Mouse (Mus musculus): ENCODE measurements at regions not wholly inside any gene's neighbourhood (a gene's known extent, or its start where the extent isn't known, plus 50 kb on each side); places are given as distances from the start of the nearest gene placed in this dataset.

DNA sequence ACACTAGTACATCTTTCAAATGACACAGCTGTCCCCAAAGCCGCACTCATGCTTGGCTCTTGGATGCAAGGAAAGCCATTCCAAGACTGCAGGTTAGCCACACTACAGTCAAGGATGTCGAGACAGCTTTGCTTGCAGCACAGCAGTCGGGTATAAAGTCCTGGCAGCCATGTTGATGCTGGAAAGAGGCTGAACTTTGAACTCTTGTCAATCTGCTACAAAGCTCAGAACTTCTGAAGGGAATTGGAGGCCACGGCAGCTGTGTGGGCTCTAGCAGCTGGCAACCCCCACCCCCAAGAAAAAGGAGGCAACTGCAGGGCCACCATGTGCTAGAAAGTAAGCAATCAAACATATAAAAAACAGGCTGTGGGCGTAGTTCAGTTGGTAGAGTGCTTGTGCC is 90.0 kb upstream of the Zcchc2 start:
- no peak for DNase-seq
- no peak overlapping the region for H3K27ac ChIP-seq
- TF ChIP-seq CTCF (IDR thresholded peaks at IDR 0.05): no peak
- no peak overlapping the region for H3K4me3 ChIP-seq
- intact Hi-C loops (cut with DNase I): no loop called here

DNA sequence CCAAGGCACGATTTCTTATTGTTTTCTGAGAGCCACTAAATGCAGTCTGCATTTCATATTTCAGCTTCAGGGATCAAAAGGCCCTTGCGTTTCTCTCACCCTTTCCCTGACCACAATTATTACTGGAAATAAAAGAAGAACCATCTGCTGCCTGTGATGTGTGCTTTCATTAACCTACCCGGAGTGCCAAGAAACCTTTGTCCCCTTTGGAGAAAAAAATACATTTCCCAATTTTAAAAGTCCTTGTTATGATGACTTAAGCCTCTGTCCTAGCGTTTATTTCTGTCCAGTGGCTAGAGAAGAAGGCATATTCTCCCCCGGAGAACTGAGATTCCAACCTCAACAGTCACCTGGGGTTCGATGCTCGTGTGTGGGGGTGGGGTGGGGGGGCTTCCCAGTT is 89.3 kb upstream of the Zcchc2 start:
- no peak for DNase-seq
- intact Hi-C loops (cut with DNase I): no loop called here
- Histone ChIP-seq H3K27ac (no peak overlapping the region), H3K4me3 (no peak overlapping the region)
- no peak for TF ChIP-seq CTCF (IDR thresholded peaks at IDR 0.05)

DNA sequence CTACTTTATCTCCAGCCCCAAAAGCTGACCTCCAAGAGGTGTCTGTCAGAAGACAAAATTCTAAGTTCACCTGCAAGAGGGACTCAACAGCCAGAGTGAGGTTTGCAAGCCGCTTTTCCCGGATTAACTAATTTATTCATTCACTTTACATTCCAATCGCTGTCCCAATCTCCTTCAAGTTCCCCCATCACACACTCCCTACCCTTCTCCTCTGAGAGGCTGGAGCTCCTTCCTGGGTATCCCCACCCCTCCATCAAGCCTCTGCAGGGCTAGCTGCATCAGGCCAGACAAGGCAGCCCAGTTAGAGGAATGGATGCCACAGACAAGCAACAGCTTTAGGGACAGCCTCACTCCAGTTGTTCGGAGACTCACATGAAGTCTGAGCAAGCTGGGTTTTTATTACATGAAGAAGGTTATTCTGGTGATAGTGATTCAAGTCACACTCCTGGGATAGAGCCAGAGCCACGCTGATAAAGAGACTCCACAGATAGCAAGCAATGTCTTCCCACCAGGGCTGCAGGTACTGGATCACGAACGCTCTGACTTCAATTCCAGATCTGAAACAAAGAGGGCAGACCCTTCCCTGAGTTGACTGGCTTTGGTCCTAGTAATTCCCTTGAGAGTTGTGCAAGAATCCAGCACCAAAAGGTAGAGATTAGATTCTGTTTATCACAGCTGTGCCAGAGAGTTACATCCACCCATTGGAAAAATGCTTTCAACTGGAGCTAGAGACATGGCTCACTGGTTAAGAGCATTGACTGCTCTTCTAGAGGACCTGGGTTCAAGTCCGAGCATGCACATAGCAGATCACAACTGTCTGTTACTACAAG is 86.7 kb upstream of the Zcchc2 start:
- Histone ChIP-seq H3K4me3 (no peak overlapping the region), H3K27ac (peak overlapping the region; percentile 39; the same call in 1 of the 2 replicates)
- DNase-seq: no peak
- no peak for TF ChIP-seq CTCF (IDR thresholded peaks at IDR 0.05)
- intact Hi-C loops (cut with DNase I): no loop called here

DNA sequence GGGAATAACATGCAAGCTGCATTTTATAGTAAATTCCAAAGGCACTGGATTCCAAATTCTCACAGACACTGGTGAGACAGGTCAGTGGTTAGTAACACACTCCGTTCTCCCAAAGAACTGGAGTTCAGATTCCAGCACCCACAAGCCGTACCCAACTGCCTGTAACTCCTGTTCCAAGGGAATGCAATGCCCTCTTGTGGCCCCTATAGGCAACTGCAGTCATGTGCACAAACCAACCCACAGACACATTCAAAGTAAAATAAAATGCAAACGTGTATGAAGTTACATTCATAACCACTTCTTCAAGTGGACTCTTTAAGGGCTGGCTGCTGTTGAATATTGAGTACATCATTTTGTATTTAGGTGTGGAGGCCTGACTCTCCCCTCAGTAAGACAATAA is 85.5 kb upstream of the Zcchc2 start:
- Histone ChIP-seq H3K4me3 (no peak overlapping the region), H3K27ac (no peak overlapping the region)
- peak; percentile 50 for TF ChIP-seq CTCF (IDR thresholded peaks at IDR 0.05)
- intact Hi-C loops (cut with DNase I): no loop called here
- DNase-seq: no peak

DNA sequence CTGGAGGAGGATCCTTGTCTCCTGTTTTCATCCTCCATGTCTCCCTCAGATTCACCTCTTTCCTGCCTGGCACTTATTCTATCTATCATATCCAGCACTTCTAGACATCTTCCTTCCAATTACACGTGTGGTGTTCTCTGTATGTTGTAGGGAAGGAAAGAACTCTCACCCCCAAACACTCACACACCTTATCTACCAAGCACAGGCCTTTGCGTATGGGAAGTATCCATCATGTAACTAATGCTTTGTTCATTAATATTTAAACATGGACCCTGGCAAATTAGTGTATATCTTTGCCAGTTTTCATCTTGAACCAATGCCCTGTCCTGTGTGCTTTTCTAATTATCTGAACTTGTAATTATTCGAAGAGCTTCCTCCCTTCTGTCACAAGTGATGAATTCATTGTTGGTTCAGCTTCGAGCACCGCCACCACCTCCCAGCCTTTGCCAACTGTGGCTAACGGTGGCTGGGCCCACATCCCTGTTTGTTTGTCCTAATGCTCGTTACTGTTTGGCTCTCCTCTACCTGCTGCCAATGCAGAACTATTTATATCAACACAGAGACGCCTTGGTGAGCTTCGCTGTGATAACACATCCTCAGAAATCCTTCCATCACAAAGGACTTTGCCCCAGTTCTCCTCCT is 84.3 kb upstream of the Zcchc2 start:
- intact Hi-C loops (cut with DNase I): loop anchor here (2.0 kb wide), 1 partner anchor 85 kb away; the partner anchor contains the start of gene Zcchc2
- TF ChIP-seq CTCF (IDR thresholded peaks at IDR 0.05): no peak
- no peak overlapping the region for H3K4me3 ChIP-seq
- DNase-seq: no peak
- peak overlapping the region; percentile 90 for H3K27ac ChIP-seq

DNA sequence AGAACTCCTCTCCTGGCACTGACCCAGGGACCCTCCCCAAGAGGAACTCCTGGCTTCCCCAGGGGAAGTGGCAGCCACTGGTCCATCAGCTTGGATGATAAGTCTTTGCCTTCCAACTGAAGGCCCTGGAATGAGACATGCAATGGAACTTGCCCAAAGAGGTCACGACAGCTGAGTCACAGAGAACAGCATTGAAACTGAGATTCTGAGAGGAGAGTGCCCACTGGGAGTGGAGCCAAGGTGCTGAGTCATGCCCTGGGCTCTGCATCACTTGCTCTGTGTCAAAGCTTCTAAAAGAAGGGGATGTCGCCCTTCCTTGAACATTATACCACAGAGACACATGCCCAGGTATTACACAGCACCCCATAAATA is 83.8 kb upstream of the Zcchc2 start:
- no peak for TF ChIP-seq CTCF (IDR thresholded peaks at IDR 0.05)
- Histone ChIP-seq H3K27ac (peak overlapping the region; percentile 90), H3K4me3 (no peak overlapping the region)
- intact Hi-C loops (cut with DNase I): loop anchor here (2.0 kb wide), 1 partner anchor 84 kb away; the partner anchor contains the start of gene Zcchc2
- peak; percentile 95 for DNase-seq

DNA sequence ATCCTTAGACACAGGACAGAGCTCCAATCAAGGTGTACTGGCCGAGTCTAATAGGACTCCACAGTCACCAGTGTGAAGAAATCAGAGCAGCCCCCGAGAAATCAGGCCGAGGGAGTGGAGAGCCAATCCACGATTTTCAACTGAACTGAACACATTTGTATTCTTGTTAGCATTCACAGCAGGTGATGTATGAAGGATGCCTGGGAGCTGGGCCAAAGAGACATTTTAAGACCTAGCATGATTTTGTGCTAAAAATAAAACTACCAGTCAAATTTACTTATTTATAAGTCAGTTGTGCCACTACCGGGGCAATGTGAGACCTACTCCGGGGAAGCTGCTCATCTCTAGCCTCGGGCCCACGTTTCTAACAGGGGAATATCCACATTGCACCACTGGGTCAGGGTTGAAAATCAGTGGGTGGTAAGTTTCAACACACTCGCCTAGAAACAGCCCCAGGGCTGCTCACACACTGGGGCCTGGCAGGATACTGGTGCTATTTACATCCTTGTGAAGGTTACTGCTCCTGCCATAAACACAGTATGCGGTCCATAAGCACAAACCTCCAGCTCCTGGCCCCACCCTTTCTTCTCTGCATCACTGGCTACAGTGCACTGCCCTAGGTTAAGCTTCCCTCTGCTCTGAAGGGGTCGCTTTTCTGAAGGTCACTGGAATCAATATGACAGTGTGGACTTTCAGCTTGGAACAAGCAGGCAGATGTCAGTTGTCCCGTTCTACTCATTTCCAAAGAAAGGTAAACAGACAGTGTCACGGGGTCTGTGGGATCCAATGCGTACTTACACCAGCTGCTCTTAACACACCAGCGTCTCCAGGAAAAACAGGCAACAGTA is 82.0 kb upstream of the Zcchc2 start:
- intact Hi-C loops (cut with DNase I): loop anchor here (2.0 kb wide), 1 partner anchor 39 kb away; no protein-coding TSS in a partner anchor
- peak overlapping the region; percentile 90 for H3K27ac ChIP-seq
- no peak for TF ChIP-seq CTCF (IDR thresholded peaks at IDR 0.05)
- no peak for DNase-seq
- no peak overlapping the region for H3K4me3 ChIP-seq

DNA sequence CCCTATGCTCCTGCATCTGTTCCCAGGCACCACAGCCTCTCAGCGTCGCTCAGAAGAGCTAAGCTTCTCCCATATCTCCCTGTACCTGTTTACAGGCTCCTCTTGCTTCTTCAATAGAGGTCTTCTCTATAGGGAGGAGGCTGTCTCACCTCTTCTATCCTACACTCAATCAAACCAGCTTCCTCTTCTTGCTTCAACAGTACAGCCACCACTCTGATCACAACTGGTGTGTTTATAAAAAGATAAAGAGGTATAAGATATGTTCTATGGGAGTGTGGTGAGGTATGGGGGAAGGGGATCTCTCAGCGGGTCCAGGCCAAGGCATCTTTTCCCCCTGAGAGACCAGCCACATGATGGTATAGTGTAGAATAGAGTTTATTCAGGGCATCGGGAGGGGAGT is 81.1 kb upstream of the Zcchc2 start:
- intact Hi-C loops (cut with DNase I): loop anchor here (2.0 kb wide), 1 partner anchor 38 kb away; no protein-coding TSS in a partner anchor

DNA sequence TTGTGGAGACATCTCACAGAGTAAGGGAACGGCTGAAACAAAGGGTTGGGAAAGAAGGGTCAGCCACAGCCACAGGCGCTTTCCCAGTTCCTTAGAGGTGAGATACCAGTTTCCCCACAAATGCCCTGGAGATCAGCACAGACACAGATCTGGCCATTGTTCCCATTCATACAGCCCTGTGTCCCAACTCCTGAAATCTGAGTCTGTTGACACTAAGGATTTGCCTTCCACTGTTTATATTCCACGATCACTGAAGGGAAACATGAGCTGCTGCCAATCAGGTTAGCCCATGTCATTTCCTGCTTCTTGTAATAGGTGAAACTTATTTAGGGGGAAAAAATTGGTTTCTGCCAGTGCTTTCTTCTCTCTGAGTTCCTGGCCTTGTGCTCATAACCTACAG is 78.5 kb upstream of the Zcchc2 start:
- intact Hi-C loops (cut with DNase I): no loop called here
- Histone ChIP-seq H3K27ac (no peak overlapping the region), H3K4me3 (no peak overlapping the region)
- no peak for TF ChIP-seq CTCF (IDR thresholded peaks at IDR 0.05)
- no peak for DNase-seq

More for the DNA sequence above, 81.1 kb upstream of the Zcchc2 start:
- DNase-seq: no peak
- Histone ChIP-seq H3K27ac (peak overlapping the region; percentile 90; the same call in 1 of the 2 replicates), H3K4me3 (no peak overlapping the region)
- TF ChIP-seq CTCF (IDR thresholded peaks at IDR 0.05): no peak

DNA sequence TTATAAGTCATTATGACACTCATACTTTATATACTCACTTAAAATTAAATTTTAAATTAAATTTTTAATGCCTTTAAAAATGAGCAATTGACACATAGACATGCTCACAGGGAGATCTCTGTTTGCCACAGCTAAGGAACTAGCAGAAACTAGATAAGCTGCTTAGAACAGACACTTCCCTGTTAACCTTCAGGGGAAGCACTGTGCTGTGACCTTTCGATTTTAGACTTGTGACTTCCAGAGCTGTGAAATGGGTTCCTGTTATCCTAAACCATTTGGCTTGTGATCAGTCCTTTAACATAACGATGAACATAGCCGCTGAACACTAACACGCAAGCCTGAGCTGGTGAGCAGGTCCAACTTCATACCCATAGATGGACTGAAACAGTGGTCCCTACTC is 68.4 kb upstream of the Zcchc2 start:
- DNase-seq: no peak
- intact Hi-C loops (cut with DNase I): no loop called here
- TF ChIP-seq CTCF (IDR thresholded peaks at IDR 0.05): no peak
- Histone ChIP-seq H3K4me3 (no peak overlapping the region), H3K27ac (no peak overlapping the region)

DNA sequence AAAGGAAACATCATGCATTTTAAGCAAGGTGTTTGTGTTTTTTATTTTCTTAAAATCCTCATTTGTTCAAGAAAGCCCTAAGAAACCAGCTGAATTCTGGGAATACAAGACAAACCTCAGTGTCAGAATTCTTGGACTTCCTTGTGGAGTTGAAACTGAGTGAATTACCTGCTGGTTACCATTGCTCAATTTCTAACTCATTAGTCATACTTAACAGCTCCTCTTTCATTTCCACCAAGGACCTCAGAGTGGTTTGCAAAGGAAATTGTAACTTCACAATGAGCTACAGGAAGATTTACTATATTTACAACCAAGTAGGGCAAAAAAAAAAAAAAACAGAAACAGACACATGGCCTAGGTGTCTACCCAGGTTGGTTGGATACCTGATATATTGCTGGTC is 67.6 kb upstream of the Zcchc2 start:
- no peak for TF ChIP-seq CTCF (IDR thresholded peaks at IDR 0.05)
- DNase-seq: no peak
- intact Hi-C loops (cut with DNase I): no loop called here
- Histone ChIP-seq H3K27ac (no peak overlapping the region), H3K4me3 (no peak overlapping the region)

DNA sequence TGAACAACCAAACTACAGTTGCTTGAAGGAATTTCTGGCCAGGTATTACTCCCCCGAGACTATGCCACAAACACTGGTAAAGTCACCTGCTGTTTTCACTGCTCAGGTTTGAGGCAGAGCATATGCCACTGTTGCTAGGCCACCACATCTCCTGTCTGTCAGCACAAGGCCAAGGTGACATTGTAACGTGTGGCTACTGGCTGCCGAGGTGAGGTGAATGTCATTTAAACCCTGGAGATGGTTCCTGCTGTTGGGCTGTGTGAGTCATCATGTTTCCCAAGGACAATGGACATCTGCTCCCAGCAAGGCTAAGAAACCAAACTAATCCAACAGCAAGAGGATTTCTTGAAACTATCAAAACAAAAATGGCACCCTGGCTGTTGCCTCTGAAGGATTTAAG is 67.2 kb upstream of the Zcchc2 start:
- TF ChIP-seq CTCF (IDR thresholded peaks at IDR 0.05): no peak
- no peak for DNase-seq
- H3K4me3 ChIP-seq: no peak overlapping the region
- intact Hi-C loops (cut with DNase I): no loop called here
- H3K27ac ChIP-seq: no peak overlapping the region
